Mouse (Mus musculus) heart, postnatal 0 days (tissue): ENCODE results near the gene Abcf1.

Experiments used
- CTCF ChIP-seq: IDR thresholded peaks from 2 replicates; pipeline ENCODE4 v1.5.1; 2016; ENCODE audit warnings: antibody characterized with exemption, control low read depth, low read depth
- EP300 ChIP-seq: IDR thresholded peaks from 2 replicates; pipeline ENCODE4 v1.6.1; 2016; ENCODE audit warnings: antibody characterized with exemption, low read depth

GRCm38 (mm10) chr17:35929534-35929933 lies 40.0 kb downstream of the Abcf1 start:
- TF ChIP-seq CTCF (no peak), EP300 (no peak)
